Mouse (Mus musculus): ENCODE results near the gene Runx1.

The Runx1 gene

DNA sequence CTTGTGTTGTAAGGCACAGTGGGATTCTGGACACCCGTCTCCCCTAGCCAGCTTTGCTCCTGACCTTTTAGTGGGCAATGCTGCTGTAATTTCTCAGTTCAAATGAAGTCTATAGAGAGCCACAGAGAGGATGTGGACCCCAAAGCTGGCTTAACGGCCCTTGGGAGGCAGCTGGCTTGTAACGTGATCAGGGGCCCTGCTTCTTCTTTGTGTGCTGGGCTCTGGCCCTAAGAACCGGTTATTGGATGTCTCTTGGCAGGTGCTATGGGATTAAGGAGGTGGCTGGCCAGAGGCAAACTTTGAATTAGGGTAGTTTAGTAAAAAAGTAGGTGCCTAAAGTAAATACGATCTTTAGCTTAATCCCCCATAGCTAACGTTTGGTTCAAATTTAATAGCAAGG, 31.8 kb downstream of the Runx1 start:
- DNase-seq (ENCODE audit: low read depth): no peak

DNA sequence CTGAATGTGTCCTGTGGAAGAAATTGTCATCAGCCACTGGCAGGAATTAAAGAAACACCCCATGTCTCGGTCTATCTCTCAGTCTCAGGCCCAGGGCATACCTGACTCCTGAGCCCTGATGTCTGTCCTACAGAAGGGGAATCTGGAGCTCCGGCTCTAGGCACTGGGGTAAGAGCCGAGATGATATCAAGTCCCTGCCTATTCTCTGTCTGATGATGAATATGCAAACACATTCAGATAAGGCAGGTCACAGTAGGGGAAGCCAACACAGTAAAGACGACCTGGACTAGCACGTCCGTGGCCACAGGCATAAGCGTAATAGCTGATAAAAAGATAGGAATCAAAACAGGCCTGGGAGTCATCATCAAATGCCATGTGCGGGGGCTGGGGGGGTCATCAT, 32.2 kb downstream of the Runx1 start:
- no peak for DNase-seq (ENCODE audit: low read depth)

DNA sequence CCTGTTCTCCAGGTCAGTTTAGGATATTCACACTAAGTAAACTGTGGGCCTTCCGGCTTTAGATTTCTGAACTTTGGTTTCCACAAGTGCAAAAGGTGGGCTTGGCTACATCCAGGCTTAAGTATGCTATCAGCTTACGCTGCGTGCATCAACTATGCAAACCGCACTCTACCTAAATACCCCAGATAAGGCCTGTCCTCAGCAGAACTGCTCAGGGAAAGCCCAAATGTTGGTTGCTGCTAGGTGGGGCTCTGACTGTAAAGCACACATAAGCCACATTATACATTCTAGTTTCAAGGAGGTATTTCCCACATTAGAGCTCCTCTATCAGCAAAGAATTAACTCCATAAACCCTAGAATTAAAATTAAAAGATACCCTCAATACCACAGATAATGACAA, 33.0 kb downstream of the Runx1 start:
- no peak for DNase-seq (ENCODE audit: low read depth)

DNA sequence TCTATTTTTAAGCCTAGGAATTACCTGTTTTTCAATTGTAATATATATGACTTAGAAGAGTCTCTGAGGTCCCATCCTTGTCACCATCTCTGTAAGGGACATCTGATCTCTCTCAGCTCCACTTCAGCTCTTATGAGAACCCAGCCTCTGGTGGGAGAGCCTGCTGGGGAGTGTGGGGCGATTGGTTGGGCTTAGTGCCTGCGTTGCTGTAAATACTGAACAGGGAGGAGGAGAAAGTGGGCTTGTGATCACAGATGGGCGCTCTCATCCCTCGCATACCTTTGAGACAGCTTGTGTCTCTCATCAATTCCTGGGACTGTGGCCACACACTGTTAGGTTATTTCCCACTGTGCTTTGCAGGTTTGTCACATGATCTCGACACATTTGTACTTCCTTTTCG, 35.3 kb downstream of the Runx1 start:
- DNase-seq (ENCODE audit: low read depth): no peak

- no peak for DNase-seq (ENCODE audit: low read depth)
Observed at GRCm38 (mm10) chr16:92789840-92790239, 36.1 kb downstream of the Runx1 start.

DNA sequence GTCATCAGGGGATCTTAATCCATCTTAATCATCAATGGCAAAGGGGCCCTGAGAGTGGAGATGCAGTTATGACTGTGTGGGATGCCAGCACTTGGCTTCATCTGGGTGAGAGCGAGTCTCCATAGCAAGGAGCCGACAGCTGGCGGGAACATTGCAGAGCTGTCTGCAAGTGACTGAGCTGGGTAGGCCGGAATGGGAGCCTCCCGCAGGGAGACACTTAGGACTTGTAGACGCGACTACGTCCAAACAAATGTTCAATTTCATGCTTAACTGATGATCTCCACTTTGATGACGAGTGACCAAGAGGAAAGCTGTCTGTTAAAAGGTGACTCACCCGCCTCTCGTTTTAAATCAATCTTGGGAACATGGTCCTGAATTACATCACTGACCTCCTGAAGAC, 37.5 kb downstream of the Runx1 start:
- DNase-seq (ENCODE audit: low read depth): no peak

GRCm38 (mm10) chr16:92786883-92787321, 39.0 kb downstream of the Runx1 start:
- no peak for DNase-seq (ENCODE audit: low read depth)

DNA sequence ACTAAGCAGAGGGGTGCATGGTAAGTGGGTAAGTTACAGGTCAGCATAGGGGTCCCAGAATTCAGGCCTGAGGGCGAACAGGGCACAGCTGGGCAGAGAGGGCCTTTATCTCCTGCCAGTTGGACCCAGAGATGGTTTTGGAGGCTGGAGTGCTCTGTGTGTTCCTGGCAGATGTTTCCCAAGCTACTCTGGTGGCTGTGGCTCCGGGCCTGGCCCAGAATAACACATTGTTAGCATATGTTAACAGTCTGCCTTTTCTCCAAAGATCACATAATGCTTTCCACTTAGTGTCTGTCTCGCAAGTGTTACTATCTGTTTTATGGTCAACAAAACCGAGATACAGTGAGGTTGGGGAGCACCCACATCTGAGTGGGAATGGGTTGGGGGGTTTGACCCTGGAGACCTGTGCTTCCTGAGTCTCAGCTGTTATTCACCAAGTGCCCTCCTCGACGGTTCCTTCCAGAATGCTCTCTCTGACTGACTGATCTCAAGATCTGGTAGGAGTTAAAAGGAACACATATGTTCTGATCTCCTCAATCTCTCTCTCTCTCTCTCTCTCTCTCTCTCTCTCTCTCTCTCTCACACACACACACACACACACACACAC, 39.6 kb downstream of the Runx1 start:
- no peak for DNase-seq (ENCODE audit: low read depth)

DNA sequence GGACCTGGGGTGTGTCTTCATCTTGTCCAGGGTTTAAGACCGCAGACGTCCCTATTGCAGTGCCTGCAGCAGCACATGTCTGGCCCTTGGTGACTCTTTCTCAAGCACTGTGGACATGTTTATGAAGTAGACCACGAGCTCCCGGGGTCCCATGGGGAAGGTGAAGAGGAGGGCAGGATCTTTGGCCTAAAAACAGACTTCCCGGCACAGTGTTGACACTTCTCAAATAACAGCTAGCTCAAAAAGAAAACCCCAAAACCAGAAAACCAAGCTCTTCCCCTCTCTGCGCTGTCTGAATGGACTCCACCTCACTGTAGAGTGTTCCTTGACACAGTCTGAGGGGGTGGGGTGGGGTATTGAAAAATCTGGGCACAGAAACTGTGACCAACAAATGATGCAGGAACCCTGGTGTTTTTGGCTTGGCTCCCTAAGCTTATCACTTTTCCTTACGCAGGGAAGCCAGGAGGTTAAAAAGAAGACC, 42.3 kb downstream of the Runx1 start:
- no peak for DNase-seq (ENCODE audit: low read depth)

- no peak for DNase-seq (ENCODE audit: low read depth)
Observed at GRCm38 (mm10) chr16:92782408-92782807, 43.5 kb downstream of the Runx1 start.

- DNase-seq (ENCODE audit: low read depth): no peak
Observed at GRCm38 (mm10) chr16:92779896-92780435, 46.0 kb downstream of the Runx1 start.

- DNase-seq (ENCODE audit: low read depth): no peak
Observed at GRCm38 (mm10) chr16:92779175-92779574, 46.8 kb downstream of the Runx1 start.

- no peak for DNase-seq (ENCODE audit: low read depth)
Observed at GRCm38 (mm10) chr16:92778096-92778780, 47.7 kb downstream of the Runx1 start.

GRCm38 (mm10) chr16:92767862-92768261, 58.1 kb downstream of the Runx1 start:
- DNase-seq (ENCODE audit: low read depth): no peak

- DNase-seq (ENCODE audit: low read depth): no peak
Observed at GRCm38 (mm10) chr16:92767423-92767822, 58.5 kb downstream of the Runx1 start.

DNA sequence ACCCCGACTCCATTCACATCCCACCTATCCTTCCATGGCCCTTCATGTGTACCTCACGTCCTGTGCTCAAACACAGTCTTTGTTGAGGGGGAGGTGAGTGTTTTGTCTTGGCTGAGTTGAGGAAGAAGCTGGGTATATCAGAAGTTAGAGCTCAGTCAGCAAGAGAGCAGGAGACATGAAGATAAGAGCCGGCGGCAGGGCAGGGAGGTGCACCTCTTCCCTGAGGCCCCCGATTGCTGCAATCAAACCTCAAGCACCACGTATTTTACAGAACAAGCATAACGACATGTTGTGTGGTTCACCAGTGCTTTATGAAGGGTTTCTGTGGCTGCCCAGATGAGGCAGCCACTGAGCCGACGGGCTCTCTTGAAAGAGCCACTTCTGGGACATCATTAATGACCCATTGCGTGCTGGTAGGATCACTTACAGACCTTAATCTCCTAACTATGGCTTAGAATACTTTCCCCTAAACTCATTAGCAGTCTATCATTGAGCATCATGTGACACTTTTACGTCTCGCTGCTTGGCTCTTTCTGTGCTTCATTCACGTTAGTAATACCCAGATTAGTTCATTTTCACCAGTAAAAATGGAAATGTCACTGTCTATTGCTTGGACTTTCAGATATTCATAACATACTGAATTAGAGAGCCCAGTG, 61.1 kb downstream of the Runx1 start:
- peak; percentile 39 for DNase-seq (ENCODE audit: low read depth)

DNA sequence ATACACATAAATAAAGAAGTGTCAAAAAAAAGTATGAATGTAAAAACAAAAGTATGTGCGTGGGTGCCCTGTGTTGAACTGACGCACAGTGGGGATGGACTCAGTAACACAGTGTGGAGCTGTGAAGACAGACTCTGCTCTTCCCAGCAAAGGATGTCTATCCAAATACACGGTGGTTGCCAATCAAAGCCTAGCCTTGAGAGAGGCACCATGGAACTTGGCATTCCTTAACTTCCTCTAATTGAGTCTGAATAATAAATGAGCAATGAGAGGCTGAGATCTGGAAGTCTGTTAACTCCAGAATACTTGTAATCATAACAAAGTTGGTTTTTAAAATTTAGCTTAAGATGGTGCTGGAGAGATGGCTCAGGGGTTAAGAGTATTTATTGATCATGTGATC, 62.3 kb downstream of the Runx1 start:
- DNase-seq (ENCODE audit: low read depth): no peak

DNA sequence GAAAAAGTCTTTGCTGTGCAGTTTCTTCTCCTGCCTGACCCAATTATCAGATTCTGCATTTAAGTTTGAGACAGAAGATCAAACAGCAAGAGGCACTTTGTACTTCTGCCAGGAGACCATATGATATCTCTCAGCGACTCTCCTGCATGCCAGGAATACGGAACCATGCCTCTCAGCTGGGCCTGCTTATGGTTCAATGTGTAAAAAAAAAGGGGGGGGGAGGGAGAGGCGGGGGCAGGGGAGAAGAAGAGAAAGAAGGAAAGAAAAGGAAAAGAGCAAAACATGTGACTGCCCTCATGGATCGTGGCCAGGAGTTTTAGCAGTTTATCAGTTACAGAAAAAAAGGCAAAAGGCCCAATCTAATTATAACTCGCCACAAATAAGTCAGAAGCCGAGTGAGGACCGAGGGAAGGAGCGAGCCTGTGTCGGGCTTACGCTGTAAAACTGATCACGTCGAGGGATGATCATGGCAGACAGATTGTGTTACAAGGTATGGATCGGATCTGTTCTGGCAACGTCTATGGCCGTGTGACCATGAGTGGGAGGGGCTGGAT, 63.9 kb downstream of the Runx1 start:
- DNase-seq (ENCODE audit: low read depth): no peak

- no peak for DNase-seq (ENCODE audit: low read depth)
Observed at GRCm38 (mm10) chr16:92760091-92760490, 65.9 kb downstream of the Runx1 start.

DNA sequence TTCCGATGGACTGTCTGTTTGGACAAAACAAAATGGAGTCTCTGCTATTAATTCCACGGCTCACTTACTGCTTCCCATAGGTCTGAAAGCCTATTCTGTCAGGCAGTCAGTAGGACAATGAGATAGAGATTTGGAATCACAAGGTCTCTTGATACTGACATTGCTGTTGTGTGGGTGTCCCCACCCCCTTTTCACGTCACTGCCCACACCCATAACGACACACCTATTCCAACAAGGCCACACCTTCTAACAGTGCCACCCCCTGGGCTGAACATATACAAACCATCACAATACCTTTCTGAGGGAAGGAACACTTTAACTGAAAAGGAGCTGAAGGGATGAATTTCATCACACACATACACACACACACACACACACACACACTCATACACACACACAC, 68.4 kb downstream of the Runx1 start:
- no peak for DNase-seq (ENCODE audit: low read depth)

DNA sequence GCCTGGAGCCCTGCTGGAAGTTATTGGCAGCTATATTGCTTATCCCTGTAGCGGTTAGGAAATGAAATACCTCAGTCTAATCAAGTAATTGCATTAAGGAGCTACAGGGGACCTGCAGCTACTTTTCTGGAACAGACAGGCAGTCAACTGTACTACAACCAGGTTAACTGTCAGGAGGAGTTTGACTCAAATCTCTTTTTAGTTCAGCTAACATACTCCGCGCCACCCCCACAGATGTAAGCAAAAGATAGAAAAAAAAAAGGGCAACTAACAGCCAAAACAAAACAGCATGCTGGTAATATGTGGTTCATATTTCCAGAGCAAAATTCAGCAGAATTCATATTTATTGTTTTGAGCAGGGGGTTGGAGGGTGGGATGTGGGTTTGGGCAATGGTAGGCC, 72.0 kb downstream of the Runx1 start:
- no peak for DNase-seq (ENCODE audit: low read depth)

DNA sequence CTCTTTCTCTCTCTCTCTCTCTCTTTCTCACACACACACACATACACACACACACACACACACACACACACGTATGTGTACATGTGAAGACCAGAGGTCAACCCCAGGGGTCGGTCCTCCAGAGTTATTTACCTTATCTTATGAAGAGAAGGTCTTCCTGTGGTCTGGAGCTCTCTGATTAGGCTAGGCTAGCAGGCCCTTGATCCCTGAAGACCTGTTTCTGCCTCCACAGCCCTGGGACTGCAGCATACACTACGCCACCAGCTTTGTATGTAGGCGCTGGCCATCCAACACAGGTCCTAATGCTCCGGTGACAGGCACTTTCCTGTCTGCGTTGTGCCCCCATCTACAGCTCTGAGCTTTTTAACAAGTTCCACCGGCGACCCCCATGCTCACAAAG, 72.8 kb downstream of the Runx1 start:
- DNase-seq (ENCODE audit: low read depth): no peak

DNA sequence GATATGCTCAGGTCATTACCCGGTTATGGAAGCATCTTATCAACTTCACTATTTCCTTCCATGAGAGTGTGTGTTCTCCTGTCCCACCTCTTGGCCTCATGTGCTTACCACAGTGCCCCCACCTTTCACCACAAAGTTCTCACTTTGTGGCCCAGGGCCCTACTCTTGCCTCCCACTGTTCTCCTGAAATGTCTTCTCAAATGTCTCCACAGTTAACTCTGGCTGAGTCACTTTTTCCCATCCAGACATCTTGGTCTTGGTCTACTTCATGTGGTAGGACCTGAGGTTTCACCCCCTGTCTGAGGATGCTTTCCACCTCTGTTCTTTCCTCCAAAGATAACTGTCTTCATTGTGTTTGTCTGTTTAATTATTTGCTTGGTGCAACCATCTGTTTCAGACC, 77.7 kb downstream of the Runx1 start:
- DNase-seq (ENCODE audit: low read depth): no peak
